Mouse (Mus musculus) spleen, adult 2 months (tissue): ENCODE measurements around the gene Chek2.

ENCODE experiments used
- CTCF ChIP-seq: fragments of 200-500 bp; IDR thresholded peaks from 2 replicates; pipeline ENCODE4 v1.5.1; 2011; ENCODE audit warnings: mild to moderate bottlenecking, inconsistent platforms; ENCODE audit not compliant: insufficient read depth, insufficient read length, insufficient replicate concordance; ENCODE audit errors: extremely low read depth
- POLR2A ChIP-seq: fragments of 200-500 bp; IDR thresholded peaks from 2 replicates; pipeline ENCODE4 v1.6.1; 2011; ENCODE audit warnings: low read depth, low read length, inconsistent platforms

GRCm38 (mm10) chr5:110839678-110840365 lies at the start of gene Chek2, which contains the start of gene Hscb:
- TF ChIP-seq CTCF (peak; percentile 17; the same call in 1 of the 2 replicates), POLR2A (peak; percentile 33)
